Mouse (Mus musculus) stomach, postnatal 0 days (tissue): ENCODE measurements around the gene Chuk.

ENCODE experiments used
- CTCF ChIP-seq: IDR thresholded peaks from 2 replicates; pipeline ENCODE4 v1.5.1; 2016; ENCODE audit warnings: antibody characterized with exemption, low read depth, mild to moderate bottlenecking, moderate library complexity
- EP300 ChIP-seq: optimal IDR thresholded peaks from 2 replicates; pipeline ENCODE3; 2016; ENCODE audit warnings: antibody characterized with exemption

DNA sequence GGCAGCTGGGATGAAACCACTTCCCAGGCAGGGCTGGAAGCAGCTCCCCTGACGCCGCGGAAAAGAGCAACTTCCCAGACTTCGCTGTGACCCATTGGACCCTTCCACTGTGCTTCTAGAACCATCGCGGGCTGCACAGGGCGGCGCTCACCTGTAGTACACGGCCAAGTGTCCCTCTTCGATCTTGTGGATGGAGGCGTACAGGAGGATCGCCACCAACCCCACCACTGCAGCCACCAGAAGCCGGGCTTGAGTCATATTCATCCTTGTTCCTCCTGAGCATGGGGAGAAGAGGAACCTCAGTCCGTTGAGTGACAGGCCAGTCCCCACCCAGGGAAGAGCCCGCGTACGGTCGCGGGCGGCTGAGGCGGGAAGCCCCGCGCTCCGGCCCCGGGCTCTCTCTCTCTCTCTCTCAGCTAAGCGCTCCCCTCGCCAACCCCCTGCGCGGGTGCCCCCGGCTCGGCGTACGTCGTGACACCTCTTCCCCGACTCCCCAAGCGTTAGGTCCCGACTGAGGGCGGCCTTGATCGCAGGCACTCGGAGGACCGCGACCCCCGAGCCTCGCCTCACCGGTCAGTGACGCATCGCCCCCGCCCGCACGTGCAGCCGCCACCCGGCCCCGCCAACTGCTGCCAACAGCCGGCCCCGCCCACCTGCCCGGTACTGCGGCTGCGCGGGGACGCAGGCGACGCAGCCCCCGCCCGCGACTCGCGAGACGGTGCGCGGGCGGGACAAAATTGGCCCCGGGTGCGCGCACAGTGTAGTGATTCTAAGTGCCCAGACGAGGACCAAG lies 38.0 kb downstream of the Chuk start, which contains the start of gene Erlin1:
- peak; percentile 59 for TF ChIP-seq EP300
- no peak for TF ChIP-seq CTCF
